Mouse (Mus musculus) adrenal gland, adult 2 months (tissue): ENCODE results near the gene Ugt3a2. TPM values are rescaled to one million over a fixed set of nuclear protein-coding genes. Genes with fewer than 3 reads are reported as not detected.

Experiments used
- DNase-seq: peaks from one replicate; pipeline ENCODE4 v3.0.0; 2021
- long read RNA-seq: library from polyadenylated mRNA; stranded (forward); transcript quantifications from one replicate; pipeline ENCODE4 v2.0.0, GENCODE M21; 2021
- polyA plus RNA-seq: library from polyadenylated mRNA; depleted of rRNA; stranded (reverse); fragments of >200 nt; gene quantifications from 2 replicates; pipeline ENCODE4 v1.2.3, GENCODE M21; 2012; rRNA removed
- total RNA-seq, 2 experiments: library from RNA; stranded (reverse); gene quantifications; 2 replicates each; pipeline ENCODE4 v1.2.3; 2021

Gene Ugt3a2
- total RNA-seq: under 1 TPM; 0.21 to 0.32 TPM
- polyA plus RNA-seq: 0.16 TPM in 1 of 2 replicates, not detected in the other
- long read RNA-seq: 0 reads

DNA sequence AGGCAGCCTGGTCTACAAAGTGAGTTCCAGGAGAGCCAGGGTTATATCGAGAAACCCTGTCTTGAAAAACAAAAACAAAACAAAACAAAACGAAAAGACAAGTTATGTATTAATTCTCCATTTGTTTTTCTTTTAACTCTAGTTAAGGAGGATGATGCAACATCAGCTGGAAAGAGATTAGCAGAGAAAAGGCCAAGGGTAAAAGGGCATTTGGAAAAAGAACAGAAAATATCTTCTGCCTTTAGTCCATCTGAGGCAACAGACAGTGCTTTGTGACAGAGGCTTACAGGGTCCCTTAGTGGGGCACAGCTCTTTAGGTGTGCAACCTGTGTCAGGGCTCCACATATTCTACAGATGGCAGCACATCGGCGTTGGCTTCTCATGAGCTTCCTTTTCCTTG lies at the start of gene Ugt3a2:
Gene Ugt3a2 (plus strand): TSS at position 210 of the 400 bp plus-strand sequence.
- peak; percentile 3 for DNase-seq

GRCm38 (mm10) chr15:9289660-9290059 lies 45.7 kb upstream of the Ugt3a2 start:
- no peak for DNase-seq

DNA sequence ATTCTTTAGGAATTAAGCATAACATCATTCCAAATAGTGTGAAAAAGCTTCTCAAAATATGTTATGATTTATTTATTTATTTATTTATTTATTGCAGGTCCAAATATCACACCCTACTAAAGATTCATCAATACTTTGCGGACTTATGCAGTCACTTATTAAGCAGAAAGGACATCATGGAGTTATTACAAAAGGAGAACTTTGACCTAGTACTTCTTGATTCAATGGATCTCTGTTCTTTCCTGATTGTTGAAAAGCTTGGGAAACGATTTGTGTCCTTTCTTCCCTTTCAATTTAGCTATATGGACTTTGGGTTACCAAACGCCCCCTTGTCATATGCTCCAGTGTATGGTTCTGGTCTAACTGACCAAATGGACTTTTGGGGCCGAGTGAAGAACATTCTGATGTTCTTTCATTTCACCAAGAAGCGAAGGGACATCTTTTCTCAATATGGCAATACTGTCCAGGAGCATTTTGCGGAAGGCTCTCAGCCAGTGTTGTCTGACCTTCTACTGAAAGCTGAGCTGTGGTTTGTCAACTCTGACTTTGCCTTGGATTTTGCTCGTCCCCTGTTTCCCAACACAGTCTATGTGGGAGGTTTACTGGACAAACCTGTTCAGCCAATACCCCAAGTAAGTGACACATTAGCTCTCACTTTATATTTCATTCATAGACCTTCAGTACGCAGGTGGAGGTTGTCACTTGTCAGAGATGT lies 29.2 kb upstream of the Ugt3a2 start:
- no peak for DNase-seq

DNA sequence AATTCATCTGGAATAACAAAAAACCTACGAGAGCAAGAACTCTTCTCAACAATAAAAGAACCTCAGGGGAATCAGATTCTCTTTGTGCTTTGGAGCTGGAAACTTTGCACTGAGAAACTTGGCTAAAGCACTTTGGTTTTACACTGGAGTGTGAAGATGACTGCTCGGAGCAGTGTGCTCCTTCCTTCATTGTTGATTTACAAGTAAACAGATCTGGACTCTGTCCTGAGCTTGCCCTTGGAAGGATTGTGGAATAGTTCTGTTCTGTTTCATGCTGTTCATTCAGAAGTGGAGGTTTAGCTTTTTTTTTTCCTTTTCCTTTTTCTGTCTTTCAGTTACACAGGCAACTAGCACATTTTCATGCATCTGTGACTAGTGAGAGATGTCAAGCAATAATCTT lies 754 bp upstream of the Ugt3a2 start:
- no peak for DNase-seq

GRCm38 (mm10) chr15:9336616-9337015 lies 1.3 kb downstream of the Ugt3a2 start:
- no peak for DNase-seq

GRCm38 (mm10) chr15:9337021-9337420 lies 1.7 kb downstream of the Ugt3a2 start:
- no peak for DNase-seq

DNA sequence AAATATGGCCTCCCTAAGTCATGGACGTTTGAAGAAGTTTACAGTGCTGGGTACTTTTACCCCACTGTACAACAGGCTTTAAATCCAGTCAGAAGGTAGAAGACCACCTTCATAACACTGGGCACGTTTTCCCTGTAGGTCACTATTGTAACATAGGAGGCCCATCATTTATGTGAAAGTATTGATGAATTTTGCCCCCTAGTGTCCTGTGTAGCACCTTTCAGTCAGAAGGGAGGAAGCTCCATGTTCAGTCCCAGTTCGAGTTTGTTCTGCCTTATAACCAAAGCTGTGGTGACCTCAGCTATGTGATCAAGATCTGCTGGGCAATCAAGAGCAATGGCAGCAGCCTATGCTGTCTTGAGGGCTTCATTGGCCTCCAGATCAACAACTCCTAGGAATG lies 13.4 kb downstream of the Ugt3a2 start:
- no peak for DNase-seq

DNA sequence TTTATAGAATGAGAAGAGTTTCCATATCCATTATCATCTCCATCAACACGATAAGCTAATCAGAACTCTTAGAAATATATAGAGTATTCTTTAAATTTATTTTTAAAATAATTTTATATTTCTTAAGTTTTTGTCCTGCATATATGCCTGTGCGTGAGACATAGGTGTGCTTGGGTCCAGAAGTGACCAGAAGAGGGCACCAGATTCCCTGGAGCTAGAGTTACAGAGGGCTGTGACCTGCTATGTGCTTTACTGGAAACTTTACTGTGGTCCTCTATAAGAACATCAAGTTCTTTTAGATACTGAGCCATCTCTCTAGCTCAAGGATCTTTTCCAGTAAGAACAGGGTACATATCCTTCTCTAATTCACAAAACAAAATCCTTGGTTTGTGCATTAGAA lies 27.5 kb downstream of the Ugt3a2 start:
- DNase-seq: no peak

- DNase-seq: no peak
These were observed 33.4 kb downstream of the Ugt3a2 start for GRCm38 (mm10) chr15:9368774-9369173.

GRCm38 (mm10) chr15:9376281-9376680 lies 40.9 kb downstream of the Ugt3a2 start:
- no peak for DNase-seq

- DNase-seq: no peak
These were observed 74.1 kb downstream of the Ugt3a2 start for GRCm38 (mm10) chr15:9409475-9409874.

Other genes starting within 250 kb of the Ugt3a2 start
- 10 to 100 TPM; 24.8 to 27.5 TPM for gene Lmbrd2, start 195.0 kb upstream of the Ugt3a2 start, total RNA-seq
- gene Lmbrd2, start 195.0 kb upstream of the Ugt3a2 start, polyA plus RNA-seq: 5.1 and 10.0 TPM in 2 replicates
- 1 to 10 TPM; 2.3 to 3.2 TPM for gene Skp2, start 180.1 kb upstream of the Ugt3a2 start, total RNA-seq
- gene Skp2, start 180.1 kb upstream of the Ugt3a2 start, polyA plus RNA-seq: 0.57 and 0.89 TPM in 2 replicates
- under 1 TPM in 1 of 2 experiments, not detected in 1; 0.37 TPM for gene Ugt3a1, start 58.7 kb upstream of the Ugt3a2 start, total RNA-seq
- not detected in 2 replicates for gene Ugt3a1, start 58.7 kb upstream of the Ugt3a2 start, polyA plus RNA-seq
- gene Capsl, start 100.5 kb downstream of the Ugt3a2 start, total RNA-seq: not detected
- gene Capsl, start 100.5 kb downstream of the Ugt3a2 start, polyA plus RNA-seq: not detected in 2 replicates
- gene Il7r, start 194.6 kb downstream of the Ugt3a2 start, total RNA-seq: under 1 TPM; 0.29 to 0.41 TPM
- 0.07 TPM in 1 of 2 replicates, not detected in the other for gene Il7r, start 194.6 kb downstream of the Ugt3a2 start, polyA plus RNA-seq